In genomic region chr2:45675776-45676175, GRCm38 (mm10) we compare ENCODE assay signal across 28 mouse cellular contexts.
"Had no signal": no experiment of that assay in that cellular context is flagged by ENCODE, and none has a peak within 500 bp of the region (broad histone marks: within the 10 kb centered on the region; RNA-seq: fewer than 3 reads in every experiment).

No protein-coding gene starts in this region.

- H3K4me1 ChIP-seq: embryonic facial prominence, embryonic 12.5 days had no signal

- DNase-seq: cerebellum, adult 2 months; cerebellum, adult 8-10 months; cerebellum, adult 9-10 months; cerebellum, adult 9-11 months; cerebellum, postnatal 10 days; cerebellum, postnatal 14 days; cerebellum, postnatal 25 days; cerebellum, postnatal 36 days; embryo, embryonic 11 days; forebrain, postnatal 0 days; gastrocnemius, adult 2 months; gastrocnemius, postnatal 10 days; gastrocnemius, postnatal 14 days; gastrocnemius, postnatal 25 days; gastrocnemius, postnatal 36 days; heart, adult 18-20 months; heart, adult 2 months had no signal

- H3K36me3 ChIP-seq: embryonic facial prominence, embryonic 10.5 days; embryonic facial prominence, embryonic 12.5 days; embryonic facial prominence, embryonic 13.5 days; embryonic facial prominence, embryonic 15.5 days; forebrain, embryonic 10.5 days; forebrain, embryonic 12.5 days; forebrain, embryonic 15.5 days had no signal

- H3K9ac ChIP-seq: embryonic facial prominence, embryonic 12.5 days; embryonic facial prominence, embryonic 13.5 days; embryonic facial prominence, embryonic 15.5 days; forebrain, embryonic 12.5 days; forebrain, embryonic 13.5 days; forebrain, embryonic 15.5 days; forebrain, postnatal 0 days had no signal

- H3K9me3 ChIP-seq: embryonic facial prominence, embryonic 10.5 days; embryonic facial prominence, embryonic 12.5 days; embryonic facial prominence, embryonic 13.5 days; embryonic facial prominence, embryonic 15.5 days; forebrain, embryonic 10.5 days; forebrain, embryonic 12.5 days; forebrain, embryonic 13.5 days; forebrain, embryonic 15.5 days had no signal

- H3K27me3 ChIP-seq: embryonic facial prominence, embryonic 12.5 days; embryonic facial prominence, embryonic 13.5 days; embryonic facial prominence, embryonic 15.5 days; forebrain, embryonic 12.5 days; forebrain, embryonic 13.5 days; forebrain, embryonic 15.5 days had no signal

- ATAC-seq: forebrain, embryonic 13.5 days; forebrain, embryonic 14.5 days; forebrain, embryonic 15.5 days; forebrain, embryonic 16.5 days; forebrain, postnatal 0 days had no signal

- H3K4me3 ChIP-seq: embryonic facial prominence, embryonic 10.5 days; embryonic facial prominence, embryonic 12.5 days; embryonic facial prominence, embryonic 13.5 days; embryonic facial prominence, embryonic 15.5 days; erythroblast, embryonic 14.5 days; forebrain, embryonic 10.5 days; forebrain, embryonic 12.5 days; forebrain, embryonic 13.5 days; forebrain, embryonic 15.5 days; gastrocnemius, adult 2 months; heart, adult 2 months had no signal

- H3K27ac ChIP-seq: embryonic facial prominence, embryonic 10.5 days; embryonic facial prominence, embryonic 12.5 days; embryonic facial prominence, embryonic 13.5 days; embryonic facial prominence, embryonic 15.5 days; forebrain, embryonic 10.5 days; forebrain, embryonic 12.5 days; forebrain, embryonic 13.5 days; forebrain, embryonic 15.5 days; gastrocnemius, adult 2 months; heart, adult 2 months had no signal

- H3K4me2 ChIP-seq: embryonic facial prominence, embryonic 12.5 days; embryonic facial prominence, embryonic 13.5 days; embryonic facial prominence, embryonic 15.5 days; forebrain, embryonic 12.5 days; forebrain, embryonic 13.5 days; forebrain, embryonic 15.5 days had no signal
